In genomic region chr2:181763006-181763830, GRCm38 (mm10) we compare ENCODE assay signal across 10 mouse cellular contexts. TPM values are rescaled to one million over a fixed set of nuclear protein-coding genes. Genes with fewer than 3 reads are reported as not detected.
DNase-seq lines count a peak whose midpoint lies in the region; ATAC-seq and TF ChIP-seq lines count a peak whose summit lies in the region.
"Had no signal": no experiment of that assay in that cellular context is flagged by ENCODE, and none has a peak within 500 bp of the region (broad histone marks: within the 10 kb centered on the region; RNA-seq: fewer than 3 reads in every experiment).

Gene Myt1 (plus strand): TSS chr2:181763332.

- WGBS in hindbrain, embryonic 12.5 days, result 17% methylated on average over 8 of the region's 8 CpGs
- WGBS in midbrain, embryonic 13.5 days, result 8% methylated on average over 8 of the region's 8 CpGs

- H3K9ac ChIP-seq in ES-E14 (ENCODE audit: insufficient read depth, low read depth, low read length, poor library complexity, severe bottlenecking), result no peak within 1 kb of the TSS
- H3K9ac ChIP-seq in hindbrain, embryonic 12.5 days, result peak within 1 kb of the TSS; percentile 60
- peak within 1 kb of the TSS; percentile 66 for H3K9ac ChIP-seq in midbrain, embryonic 13.5 days (replicated peaks)

- DNase-seq in ES-E14 (ENCODE audit: low read depth, low spot score), result peak; percentile 38
- DNase-seq in brain, embryonic 14.5 days (ENCODE audit: low read depth), result peak; percentile 95
- DNase-seq in gastrocnemius, postnatal 10 days, result no peak
- no peak for DNase-seq in spleen, adult 18-20 months
- no peak for DNase-seq in gastrocnemius, postnatal 25 days
- DNase-seq: kidney, postnatal 4 days had no signal

- H3K4me2 ChIP-seq in hindbrain, embryonic 12.5 days (replicated peaks), result peak within 1 kb of the TSS; percentile 70
- peak within 1 kb of the TSS; percentile 82 for H3K4me2 ChIP-seq in midbrain, embryonic 13.5 days (replicated peaks)

- H3K36me3 ChIP-seq in ES-E14 (ENCODE audit: control insufficient read depth, insufficient read depth, low read length, poor library complexity, severe bottlenecking), result no peaks in the 10 kb centered on the region
- H3K36me3 ChIP-seq in hindbrain, embryonic 12.5 days, result no peaks in the 10 kb centered on the region
- no peaks in the 10 kb centered on the region for H3K36me3 ChIP-seq in midbrain, embryonic 13.5 days

- no peak within 1 kb of the TSS for H3K27ac ChIP-seq in ES-E14 (ENCODE audit: insufficient read depth, low read depth, low read length, poor library complexity, severe bottlenecking)
- peak within 1 kb of the TSS; percentile 91 for H3K27ac ChIP-seq in hindbrain, embryonic 12.5 days
- peak within 1 kb of the TSS; percentile 96 for H3K27ac ChIP-seq in midbrain, embryonic 13.5 days

- TF ChIP-seq POLR2A in brain, embryonic 14.5 days (IDR thresholded peaks at IDR 0.05; ENCODE audit: borderline replicate concordance, extremely low read depth, insufficient read depth, insufficient read length, poor library complexity, severe bottlenecking), result no peak

- TF ChIP-seq CTCF in brain, embryonic 14.5 days (IDR thresholded peaks at IDR 0.05; ENCODE audit: borderline replicate concordance, extremely low read depth, insufficient read depth, insufficient read length), result no peak

- ATAC-seq in hindbrain, embryonic 12.5 days (ENCODE audit: low FRiP score), result peak; percentile 83
- peak; percentile 80 for ATAC-seq in midbrain, embryonic 13.5 days

- H3K9me3 ChIP-seq in ES-E14 (ENCODE audit: control insufficient read depth, insufficient read depth, low read depth, low read length), result no peaks in the 10 kb centered on the region
- no peaks in the 10 kb centered on the region for H3K9me3 ChIP-seq in hindbrain, embryonic 12.5 days (replicated peaks)
- H3K9me3 ChIP-seq in midbrain, embryonic 13.5 days, result no peaks in the 10 kb centered on the region

- no peaks in the 10 kb centered on the region for H3K27me3 ChIP-seq in hindbrain, embryonic 12.5 days
- no peaks in the 10 kb centered on the region for H3K27me3 ChIP-seq in midbrain, embryonic 13.5 days

- no peak within 1 kb of the TSS for H3K4me3 ChIP-seq in ES-E14 (ENCODE audit: insufficient read depth in 1 of 2, low read depth in 1 of 2, low read length in 2 of 2, poor library complexity in 1 of 2, severe bottlenecking in 1 of 2)
- peak within 1 kb of the TSS; percentile 34 for H3K4me3 ChIP-seq in hindbrain, embryonic 12.5 days
- peak within 1 kb of the TSS; percentile 67 for H3K4me3 ChIP-seq in midbrain, embryonic 13.5 days (replicated peaks)

- in situ Hi-C loops in ES-E14 (cut with MboI; ENCODE audit: low sequenced_read_pairs in 2 of 2, unreplicated experiment in 2 of 2), result no loop called here

- H3K4me1 ChIP-seq in ES-E14 (ENCODE audit: control insufficient read depth in 2 of 2, insufficient read depth in 2 of 2, low read length in 2 of 2, poor library complexity in 1 of 2), result no peaks in the 10 kb centered on the region
- peaks cover 54% of the 10 kb centered on the region for H3K4me1 ChIP-seq in hindbrain, embryonic 12.5 days
- peaks cover 72% of the 10 kb centered on the region for H3K4me1 ChIP-seq in midbrain, embryonic 13.5 days (replicated peaks)

TF ChIP-seq in ES-E14, 5 proteins besides CTCF, POLR2A, EP300 and RAD21:
- TF ChIP-seq ZC3H11A (IDR thresholded peaks at IDR 0.05; ENCODE audit: borderline replicate concordance, low read depth, low read length), result no peak
- TF ChIP-seq MAFK (IDR thresholded peaks at IDR 0.05; ENCODE audit: insufficient read depth, low read depth, low read length), result no peak
- no peak for TF ChIP-seq CHD2 (IDR thresholded peaks at IDR 0.05; ENCODE audit: low read depth, low read length)
- no peak for TF ChIP-seq ZNF384 (IDR thresholded peaks at IDR 0.05; ENCODE audit: low read depth, low read length)
- no peak for TF ChIP-seq HCFC1 (IDR thresholded peaks at IDR 0.05; ENCODE audit: borderline replicate concordance, insufficient read depth, low read length)

RNA-seq across cellular contexts. Expression of gene Myt1, which starts in this region (rescaled TPM):
- 0.09 TPM in 1 of 2 replicates, not detected in the other for total RNA-seq in ES-E14 (2012; rRNA removed)
- polyA plus RNA-seq in brain, embryonic 14.5 days (2012; rRNA removed), result 65.4 and 69.4 TPM in 2 replicates
- 57.8 and 62.1 TPM in 2 replicates for polyA plus RNA-seq in hindbrain, embryonic 12.5 days (2016; fragmentation: Nextera tagmentation; extraction: Ambion mirVana)
- 46.9 and 49.2 TPM in 2 replicates for polyA plus RNA-seq in midbrain, embryonic 13.5 days (2015; fragmentation: Nextera tagmentation; extraction: Ambion mirVana)
- under 1 TPM in 1 of 2 experiments, not detected in 1; 0.09 TPM for total RNA-seq in gastrocnemius, postnatal 10 days (2021)
- total RNA-seq in gastrocnemius, postnatal 25 days (2021), result not detected
- total RNA-seq: heart, adult 8-10 months; megakaryocyte-erythroid progenitor cell, adult 5-6 weeks had no signal

Comparison
In these comparisons a context has a peak if more than half of its experiments do, and no peak if none do; other contexts are left out.
1. Peak in DNase-seq in ES-E14; RNA of the gene not detected or under 1 TPM.
2. H3K4me3 ChIP-seq: peak in hindbrain, embryonic 12.5 days (single experiment) and midbrain, embryonic 13.5 days (single experiment); none in ES-E14 (0 of 2).